ENCODE assay signal across 27 mouse cellular contexts in the genomic region with DNA sequence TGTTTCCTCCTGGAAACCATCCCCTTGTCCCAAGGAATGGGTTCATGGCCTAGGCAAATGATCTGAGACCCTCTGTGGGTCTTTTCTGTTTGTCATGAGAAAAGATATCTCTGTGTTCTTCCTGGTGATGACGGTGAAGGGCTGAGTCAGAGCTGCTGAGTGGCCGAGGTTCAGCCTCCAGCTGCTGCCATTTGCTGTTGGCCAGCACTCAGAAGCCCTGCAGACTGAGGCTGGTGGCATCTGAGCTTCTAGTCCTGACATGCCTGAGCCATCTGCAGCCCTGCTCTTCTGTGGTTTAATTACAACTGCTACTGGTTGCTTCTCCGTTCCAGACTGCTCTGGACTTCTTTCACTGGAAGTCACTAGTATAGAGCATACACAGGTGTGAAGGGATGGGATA. TPM values are rescaled to one million over a fixed set of nuclear protein-coding genes. Genes with fewer than 3 reads are reported as not detected.
DNase-seq lines count a peak whose midpoint lies in the region; ATAC-seq and TF ChIP-seq lines count a peak whose summit lies in the region.
"Had no signal": no experiment of that assay in that cellular context is flagged by ENCODE, and none has a peak within 500 bp of the region (broad histone marks: within the 10 kb centered on the region; RNA-seq: fewer than 3 reads in every experiment).

No protein-coding gene starts in this region.

- H3K27me3 ChIP-seq in kidney, embryonic 15.5 days: no peaks in the 10 kb centered on the region
- no peaks in the 10 kb centered on the region for H3K27me3 ChIP-seq in lung, postnatal 0 days (replicated peaks; ENCODE audit: insufficient read depth, low read length)
- H3K27me3 ChIP-seq: embryonic facial prominence, embryonic 12.5 days; embryonic facial prominence, embryonic 15.5 days; heart, embryonic 12.5 days; heart, embryonic 15.5 days; hindbrain, embryonic 15.5 days had no signal

- no peak overlapping the region for H3K4me3 ChIP-seq in kidney, embryonic 15.5 days (replicated peaks)
- no peak overlapping the region for H3K4me3 ChIP-seq in lung, postnatal 0 days (ENCODE audit: low read depth, low read length)
- no peak overlapping the region for H3K4me3 ChIP-seq in lung, adult 2 months (replicated peaks; ENCODE audit: extremely low read depth, low read depth, low read length)
- H3K4me3 ChIP-seq: embryonic facial prominence, embryonic 12.5 days; embryonic facial prominence, embryonic 15.5 days; gastrocnemius, adult 2 months; heart, embryonic 12.5 days; heart, embryonic 15.5 days; hindbrain, embryonic 15.5 days had no signal

- TF ChIP-seq CTCF in lung, postnatal 0 days (IDR thresholded peaks at IDR 0.05): no peak
- no peak for TF ChIP-seq CTCF in lung, adult 2 months (IDR thresholded peaks at IDR 0.05; ENCODE audit: insufficient read depth, low read length)

- H3K9ac ChIP-seq in kidney, embryonic 15.5 days: no peak overlapping the region
- no peak overlapping the region for H3K9ac ChIP-seq in lung, postnatal 0 days (replicated peaks; ENCODE audit: low read depth)
- H3K9ac ChIP-seq: embryonic facial prominence, embryonic 12.5 days; embryonic facial prominence, embryonic 15.5 days; forebrain, postnatal 0 days; heart, embryonic 12.5 days; heart, embryonic 15.5 days; hindbrain, embryonic 15.5 days had no signal

- 82% methylated on average over 3 of the region's 3 CpGs for WGBS in kidney, embryonic 15.5 days
- 54% methylated on average over 3 of the region's 3 CpGs for WGBS in lung, postnatal 0 days
- 65% methylated on average over 3 of the region's 3 CpGs for WGBS in lung, adult 2 months

- no peaks in the 10 kb centered on the region for H3K36me3 ChIP-seq in kidney, embryonic 15.5 days
- no peaks in the 10 kb centered on the region for H3K36me3 ChIP-seq in lung, postnatal 0 days (ENCODE audit: insufficient read depth, low read length)
- H3K36me3 ChIP-seq: embryonic facial prominence, embryonic 12.5 days; embryonic facial prominence, embryonic 15.5 days; heart, embryonic 12.5 days; heart, embryonic 15.5 days; hindbrain, embryonic 15.5 days had no signal

- no peaks in the 10 kb centered on the region for H3K9me3 ChIP-seq in kidney, embryonic 15.5 days (replicated peaks)
- H3K9me3 ChIP-seq in lung, postnatal 0 days (ENCODE audit: low read length): no peaks in the 10 kb centered on the region
- H3K9me3 ChIP-seq: embryonic facial prominence, embryonic 12.5 days; embryonic facial prominence, embryonic 15.5 days; heart, embryonic 15.5 days; hindbrain, embryonic 15.5 days had no signal

- DNase-seq in cerebellum, postnatal 10 days: peak; percentile 39 to 55
- no peak for DNase-seq in cerebellum, adult 8-10 months
- peak; percentile 11 for DNase-seq in kidney, postnatal 10 days
- peak; percentile 53 for DNase-seq in lung, postnatal 0 days (ENCODE audit: low spot score)
- DNase-seq in lung, adult 2 months: no peak
- peak; percentile 10 for DNase-seq in lung, postnatal 14 days
- no peak for DNase-seq in left cerebral cortex, adult 11 months (ENCODE audit: low spot score)
- DNase-seq: adrenal gland, adult 8-10 months; adrenal gland, postnatal 25 days; cerebellum, adult 18-20 months; cerebellum, postnatal 25 days; forebrain, postnatal 0 days; gastrocnemius, adult 2 months; gastrocnemius, postnatal 14 days; heart, adult 11 months; heart, postnatal 4 days had no signal

- TF ChIP-seq POLR2A in lung, adult 2 months (IDR thresholded peaks at IDR 0.05; ENCODE audit: borderline replicate concordance, extremely low read depth, low read depth, low read length): no peak

- TF ChIP-seq EP300 in lung, postnatal 0 days (IDR thresholded peaks at IDR 0.05): no peak

- no peak overlapping the region for H3K4me2 ChIP-seq in kidney, embryonic 15.5 days
- H3K4me2 ChIP-seq in lung, postnatal 0 days (replicated peaks; ENCODE audit: low read depth, low read length): no peak overlapping the region
- H3K4me2 ChIP-seq: embryonic facial prominence, embryonic 12.5 days; embryonic facial prominence, embryonic 15.5 days; heart, embryonic 12.5 days; heart, embryonic 15.5 days; hindbrain, embryonic 15.5 days had no signal

- peaks cover 11% of the 10 kb centered on the region for H3K4me1 ChIP-seq in kidney, embryonic 15.5 days
- no peaks in the 10 kb centered on the region for H3K4me1 ChIP-seq in lung, postnatal 0 days (ENCODE audit: insufficient read depth, low read depth, low read length)
- H3K4me1 ChIP-seq in lung, adult 2 months (ENCODE audit: control insufficient read depth, insufficient read depth, low read length): no peaks in the 10 kb centered on the region
- H3K4me1 ChIP-seq: heart, embryonic 12.5 days; heart, embryonic 15.5 days had no signal

- ATAC-seq in kidney, embryonic 15.5 days (replicated peaks; ENCODE audit: low FRiP score): no peak
- peak; percentile 16; the same call in 1 of the 2 replicates for ATAC-seq in lung, postnatal 0 days
- ATAC-seq: activated CD4-positive, CD25-positive, alpha-beta regulatory T cell, adult 4 months; forebrain, embryonic 14.5 days; forebrain, postnatal 0 days had no signal

- no peak overlapping the region for H3K27ac ChIP-seq in kidney, embryonic 15.5 days
- H3K27ac ChIP-seq in lung, postnatal 0 days (ENCODE audit: low read length): peak overlapping the region; percentile 55; the same call in 1 of the 2 replicates
- H3K27ac ChIP-seq: embryonic facial prominence, embryonic 12.5 days; embryonic facial prominence, embryonic 15.5 days; gastrocnemius, adult 2 months; heart, embryonic 15.5 days; hindbrain, embryonic 15.5 days had no signal

RNA-seq across cellular contexts. Expression of a gene that starts 4.6 kb away (rescaled TPM):
- polyA plus RNA-seq in kidney, embryonic 15.5 days (2015; fragmentation: Nextera tagmentation; extraction: Ambion mirVana): not detected in 2 replicates
- not detected in 2 replicates for polyA plus RNA-seq in lung, postnatal 0 days (2015; fragmentation: Nextera tagmentation; extraction: Ambion mirVana)
- not detected in 2 replicates for polyA plus RNA-seq in lung, adult 2 months (2012; rRNA removed)
- polyA plus RNA-seq: activated CD4-positive, CD25-positive, alpha-beta regulatory T cell, adult 4 months; embryonic facial prominence, embryonic 12.5 days; embryonic facial prominence, embryonic 15.5 days; forebrain, embryonic 11.5 days; forebrain, embryonic 14.5 days; forebrain, postnatal 0 days; frontal cortex, adult 2 months; heart, embryonic 12.5 days; heart, embryonic 15.5 days; hindbrain, embryonic 11.5 days; hindbrain, embryonic 15.5 days had no signal

Comparison
In these comparisons a context has a peak if more than half of its experiments do, and no peak if none do; other contexts are left out.
1. DNase-seq: peak in cerebellum, postnatal 10 days (2 of 2), kidney, postnatal 10 days (single experiment), lung, postnatal 0 days (single experiment) and lung, postnatal 14 days (single experiment); none in cerebellum, adult 8-10 months (single experiment), lung, adult 2 months (single experiment) and left cerebral cortex, adult 11 months (single experiment).